ENCODE assay signal across 21 mouse cellular contexts in the genomic region with DNA sequence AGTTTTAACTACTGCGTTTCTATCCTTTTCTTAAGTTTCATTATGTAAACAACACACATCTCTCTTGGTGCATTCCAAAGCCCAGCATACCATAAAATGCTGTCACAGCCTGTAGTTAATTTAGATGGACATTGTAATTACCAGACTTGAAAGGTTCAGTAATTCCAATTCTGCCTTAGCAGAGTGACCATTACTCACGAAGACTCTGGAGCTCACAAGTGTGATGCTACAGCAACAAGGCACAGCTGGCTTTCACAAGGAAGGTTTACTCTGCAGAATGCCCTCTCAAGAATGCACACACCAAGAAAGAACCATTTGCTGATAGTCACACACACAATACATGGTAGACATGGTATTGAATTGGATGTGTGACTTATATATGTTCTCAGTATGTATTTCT.
"Had no signal": no experiment of that assay in that cellular context is flagged by ENCODE, and none has a peak within 500 bp of the region (broad histone marks: within the 10 kb centered on the region; RNA-seq: fewer than 3 reads in every experiment).

No protein-coding gene starts in this region.

- H3K4me2 ChIP-seq: liver, embryonic 11.5 days; lung, embryonic 14.5 days; midbrain, embryonic 13.5 days; neural tube, embryonic 13.5 days; stomach, embryonic 15.5 days had no signal

- H3K27me3 ChIP-seq: midbrain, embryonic 13.5 days; neural tube, embryonic 13.5 days; stomach, embryonic 15.5 days had no signal

- H3K9me3 ChIP-seq: midbrain, embryonic 10.5 days; midbrain, embryonic 13.5 days; neural tube, embryonic 13.5 days; stomach, embryonic 15.5 days had no signal

- H3K27ac ChIP-seq: left cerebral cortex, adult 2 months; liver, embryonic 14.5 days; macrophage; midbrain, embryonic 10.5 days; midbrain, embryonic 13.5 days; neural tube, embryonic 13.5 days; stomach, embryonic 15.5 days had no signal

- DNase-seq: kidney, adult 2 months; kidney, postnatal 36 days; layer of hippocampus, postnatal 36 days; liver, postnatal 0 days; lung, embryonic 14.5 days; retina, postnatal 1 day; right cerebral cortex, postnatal 25 days; spleen, adult 18-20 months; thymus, postnatal 25 days had no signal

- H3K4me3 ChIP-seq: left cerebral cortex, adult 2 months; midbrain, embryonic 10.5 days; midbrain, embryonic 13.5 days; myocyte; neural tube, embryonic 13.5 days; stomach, embryonic 15.5 days had no signal

- H3K4me1 ChIP-seq: midbrain, embryonic 10.5 days; midbrain, embryonic 13.5 days; neural tube, embryonic 13.5 days; stomach, embryonic 15.5 days had no signal

- H3K9ac ChIP-seq: liver, embryonic 14.5 days; liver, postnatal 0 days; lung, embryonic 14.5 days; midbrain, embryonic 13.5 days; neural tube, embryonic 13.5 days; stomach, embryonic 15.5 days had no signal

- H3K36me3 ChIP-seq: midbrain, embryonic 10.5 days; midbrain, embryonic 13.5 days; neural tube, embryonic 13.5 days; stomach, embryonic 15.5 days had no signal

- ATAC-seq: intestine, embryonic 16.5 days; liver, postnatal 0 days; lung, postnatal 0 days; midbrain, embryonic 13.5 days; midbrain, embryonic 16.5 days had no signal
